Mouse (Mus musculus): Measurements from ENCODE around the gene Psd. TPM values are rescaled to one million over a fixed set of nuclear protein-coding genes. Genes with fewer than 3 reads are reported as not detected.

Psd gene
- polyA plus RNA-seq, 1 experiment, result 38.8 TPM

- 17% methylated on average over 7 of the region's 7 CpGs for WGBS
- no peak for DNase-seq (ENCODE audit: low read depth, low spot score)
These were observed 12.5 kb upstream of the Psd start for GRCm38 (mm10) chr19:46339287-46339971.

GRCm38 (mm10) chr19:46338942-46339286 is 12.0 kb upstream of the Psd start:
- WGBS, result 26% methylated on average over 6 of the region's 6 CpGs

GRCm38 (mm10) chr19:46338331-46338936 is 11.5 kb upstream of the Psd start, which contains the start of gene Cuedc2:
Gene Cuedc2, minus strand, starts transcription at chr19:46338702.
- under 1% methylated on average over 31 of the region's 31 CpGs for WGBS
- DNase-seq (ENCODE audit: low read depth, low spot score), result no peak

More at GRCm38 (mm10) chr19:46338942-46339286, 12.0 kb upstream of the Psd start:
- DNase-seq (ENCODE audit: low read depth, low spot score), result no peak

GRCm38 (mm10) chr19:46337719-46338330 is 10.9 kb upstream of the Psd start:
- WGBS, result 33% methylated on average over 15 of the region's 15 CpGs
- no peak for DNase-seq (ENCODE audit: low read depth, low spot score)

GRCm38 (mm10) chr19:46333906-46334305 is 7.0 kb upstream of the Psd start:
- no peak for DNase-seq (ENCODE audit: low read depth, low spot score)
- 92% methylated on average over 3 of the region's 3 CpGs for WGBS

GRCm38 (mm10) chr19:46332721-46333339 is 5.9 kb upstream of the Psd start:
- no peak for DNase-seq (ENCODE audit: low read depth, low spot score)
- 77% methylated on average over 7 of the region's 7 CpGs for WGBS

GRCm38 (mm10) chr19:46331936-46332335 is 5.0 kb upstream of the Psd start:
- 82% methylated on average over 3 of the region's 3 CpGs for WGBS
- DNase-seq (ENCODE audit: low read depth, low spot score), result no peak

GRCm38 (mm10) chr19:46331326-46331725 is 4.4 kb upstream of the Psd start:
- DNase-seq (ENCODE audit: low read depth, low spot score), result no peak
- 92% methylated on average over 14 of the region's 14 CpGs for WGBS

GRCm38 (mm10) chr19:46330696-46331095 is 3.7 kb upstream of the Psd start:
- 95% methylated on average over 12 of the region's 12 CpGs for WGBS

GRCm38 (mm10) chr19:46329951-46330350 is 3.0 kb upstream of the Psd start:
- no peak for DNase-seq (ENCODE audit: low read depth, low spot score)
- 4% methylated on average over 16 of the region's 16 CpGs for WGBS

More at GRCm38 (mm10) chr19:46330696-46331095, 3.7 kb upstream of the Psd start:
- no peak for DNase-seq (ENCODE audit: low read depth, low spot score)

GRCm38 (mm10) chr19:46329031-46329641 is 2.2 kb upstream of the Psd start:
- 2% methylated on average over 50 of the region's 54 CpGs for WGBS
- no peak for DNase-seq (ENCODE audit: low read depth, low spot score)

GRCm38 (mm10) chr19:46328081-46329030 is 1.4 kb upstream of the Psd start, which contains the start of gene Fbxl15:
Gene Fbxl15, plus strand, starts transcription at chr19:46328184.
- WGBS, result under 1% methylated on average over 81 of the region's 81 CpGs
- no peak for DNase-seq (ENCODE audit: low read depth, low spot score)

GRCm38 (mm10) chr19:46327531-46328064 is 642 bp upstream of the Psd start:
- DNase-seq (ENCODE audit: low read depth, low spot score), result no peak
- 21% methylated on average over 14 of the region's 14 CpGs for WGBS

- 11% methylated on average over 29 of the region's 29 CpGs for WGBS
- no peak for DNase-seq (ENCODE audit: low read depth, low spot score)
These were observed 769 bp downstream of the Psd start for GRCm38 (mm10) chr19:46326019-46326755.

GRCm38 (mm10) chr19:46324918-46325317 is 2.0 kb downstream of the Psd start:
- DNase-seq (ENCODE audit: low read depth, low spot score), result no peak
- WGBS, result 47% methylated on average over 5 of the region's 5 CpGs

- 66% methylated on average over 11 of the region's 11 CpGs for WGBS
- no peak for DNase-seq (ENCODE audit: low read depth, low spot score)
These were observed 2.6 kb downstream of the Psd start for GRCm38 (mm10) chr19:46324366-46324765.

- 57% methylated on average over 5 of the region's 5 CpGs for WGBS
- no peak for DNase-seq (ENCODE audit: low read depth, low spot score)
These were observed 3.2 kb downstream of the Psd start for GRCm38 (mm10) chr19:46323716-46324115.

- WGBS, result 72% methylated on average over 13 of the region's 13 CpGs
- DNase-seq (ENCODE audit: low read depth, low spot score), result no peak
These were observed 3.9 kb downstream of the Psd start for GRCm38 (mm10) chr19:46322996-46323572.

Measured in large intestine, adult 2 months (tissue).